Mouse (Mus musculus) spleen, adult 18-20 months (tissue): Measurements from ENCODE around the gene Hspa2.

Experiments
- DNase-seq, 2 experiments: peaks; one replicate each; pipeline ENCODE4 v3.0.0; 2022; ENCODE audit warnings: mixed read lengths in 2 of 2

Gene Hspa2

DNA sequence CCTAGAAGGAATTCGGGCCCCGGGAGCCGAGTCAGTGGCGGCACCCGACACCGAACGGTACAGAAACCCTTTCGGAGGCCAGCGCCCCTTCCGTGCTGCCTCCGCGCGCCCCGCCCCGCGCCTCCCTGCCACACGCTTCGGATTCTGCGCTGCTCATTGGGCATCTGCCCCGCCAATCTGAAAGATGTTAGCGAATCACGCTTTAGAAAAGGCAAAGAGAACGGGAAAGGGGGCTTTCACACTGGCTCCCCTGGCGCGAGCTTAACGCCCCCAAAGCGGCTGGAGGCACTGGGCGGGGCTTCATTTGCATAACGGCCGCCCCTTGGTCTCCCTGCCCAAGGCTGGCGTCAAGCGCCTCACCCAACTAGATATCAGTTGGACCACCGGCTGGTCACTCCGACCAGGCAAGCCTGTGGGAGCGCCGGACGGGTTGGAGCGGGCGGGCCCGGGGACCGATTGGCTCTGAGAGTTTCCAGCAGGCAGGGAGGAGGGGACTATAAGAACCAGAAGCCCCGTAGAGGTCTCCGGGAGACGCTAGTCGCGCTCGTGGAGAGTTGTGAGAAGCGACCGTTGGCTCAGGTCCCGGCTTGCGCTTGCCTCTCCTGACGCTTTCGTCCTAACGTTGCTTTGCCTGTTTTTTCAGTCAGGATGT lies at the start of gene Hspa2:
Gene Hspa2 (plus strand): TSS at position 291 of the 652 bp plus-strand sequence.
- DNase-seq = peak; percentile 98 to 99

DNA sequence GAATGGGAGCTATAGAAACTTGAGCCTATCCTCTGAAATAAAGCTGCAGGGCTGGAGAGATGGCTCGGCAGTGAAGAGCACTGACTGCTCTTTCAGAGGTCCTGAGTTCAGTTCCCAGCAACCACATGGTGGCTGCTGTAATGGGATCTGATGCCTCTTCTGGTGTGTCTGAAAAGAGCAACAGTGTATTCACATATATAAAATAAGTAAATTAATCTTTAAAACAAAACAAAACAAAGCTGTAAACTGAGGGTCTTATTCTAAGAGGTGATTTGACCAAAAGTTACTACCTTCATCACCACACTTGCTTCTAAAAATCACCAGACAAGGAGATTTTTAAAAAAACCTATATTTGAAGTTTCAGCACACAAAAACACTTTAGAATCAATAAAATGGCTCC lies 43.1 kb upstream of the Hspa2 start:
- no peak for DNase-seq

DNA sequence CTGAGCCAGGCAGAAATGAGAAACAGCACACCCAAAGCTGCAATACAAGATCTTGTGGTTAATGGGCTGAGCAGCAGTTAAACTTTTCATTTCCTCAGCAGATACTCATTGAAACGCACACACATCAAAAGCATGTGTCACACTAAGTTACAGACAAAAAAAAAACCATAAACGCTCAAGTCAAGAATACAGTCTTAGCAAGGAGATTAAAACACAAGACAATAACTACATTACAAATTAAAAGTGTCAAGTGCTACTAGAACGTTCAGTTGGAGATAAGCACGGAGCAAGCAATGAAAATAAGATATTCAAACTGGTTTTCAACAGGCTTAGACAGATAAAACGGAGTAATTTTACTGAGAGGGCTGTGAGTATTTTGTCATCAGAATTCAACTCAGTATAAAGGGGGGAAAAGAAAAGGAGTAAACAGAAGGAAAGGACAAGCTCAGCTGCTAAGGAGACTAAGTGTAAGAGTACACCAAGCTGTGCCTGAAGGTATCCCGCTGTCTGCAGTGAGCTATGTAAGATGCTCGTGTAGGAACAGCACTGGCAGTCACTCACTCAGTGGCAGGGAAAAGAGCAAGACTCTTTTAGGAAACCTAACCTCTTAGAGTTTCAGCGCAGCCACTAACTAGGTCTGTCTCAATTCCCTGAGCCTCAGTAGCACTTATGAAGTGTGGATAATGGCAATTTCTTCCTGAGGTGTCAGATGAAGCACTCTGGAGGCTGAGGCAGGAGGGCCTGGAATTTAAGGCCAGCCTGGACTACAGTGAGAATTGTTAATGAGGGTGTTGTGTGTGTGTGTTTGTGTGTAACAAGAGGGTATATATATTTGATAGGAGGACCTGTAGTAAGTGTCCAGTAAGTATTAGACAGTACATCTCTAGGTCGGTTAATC lies 42.3 kb upstream of the Hspa2 start:
- DNase-seq = no peak

DNA sequence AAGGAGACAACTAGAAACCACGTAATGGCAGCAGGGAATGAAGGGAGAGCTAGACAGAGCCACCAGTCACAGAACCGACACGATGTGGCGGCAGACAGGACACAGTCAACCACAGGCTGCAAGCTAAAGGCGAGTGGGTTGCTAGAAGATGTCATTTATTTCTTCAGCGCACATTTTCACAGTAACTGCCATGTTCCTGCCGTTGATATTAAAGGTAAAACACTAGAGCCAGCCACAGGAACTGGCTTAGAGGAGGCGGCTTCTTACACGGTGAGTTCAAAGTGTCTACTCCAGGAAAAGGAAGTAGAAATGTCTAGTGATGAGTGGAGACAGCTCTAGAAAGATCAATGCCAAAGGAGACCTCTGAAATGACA lies 41.7 kb upstream of the Hspa2 start:
- no peak for DNase-seq

DNA sequence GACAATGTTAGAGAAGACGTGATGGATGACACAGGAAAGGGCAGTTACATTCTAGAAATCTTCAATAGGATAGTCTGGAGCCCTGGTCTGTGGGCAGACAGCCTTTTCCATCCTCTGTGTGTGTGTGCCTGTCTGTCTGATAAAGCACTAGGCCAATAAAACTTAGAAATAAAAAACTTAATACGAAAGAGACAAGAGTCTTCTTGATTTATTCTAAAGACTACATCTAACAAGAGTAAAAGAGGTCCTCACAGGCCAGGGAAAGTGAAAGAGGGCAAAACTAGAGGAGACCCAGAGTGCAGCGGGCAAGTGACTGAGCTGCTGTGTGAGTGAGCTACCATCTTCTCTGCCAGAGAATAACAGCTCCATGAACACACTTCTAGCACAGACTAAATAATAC lies 37.7 kb upstream of the Hspa2 start:
- DNase-seq = no peak

DNA sequence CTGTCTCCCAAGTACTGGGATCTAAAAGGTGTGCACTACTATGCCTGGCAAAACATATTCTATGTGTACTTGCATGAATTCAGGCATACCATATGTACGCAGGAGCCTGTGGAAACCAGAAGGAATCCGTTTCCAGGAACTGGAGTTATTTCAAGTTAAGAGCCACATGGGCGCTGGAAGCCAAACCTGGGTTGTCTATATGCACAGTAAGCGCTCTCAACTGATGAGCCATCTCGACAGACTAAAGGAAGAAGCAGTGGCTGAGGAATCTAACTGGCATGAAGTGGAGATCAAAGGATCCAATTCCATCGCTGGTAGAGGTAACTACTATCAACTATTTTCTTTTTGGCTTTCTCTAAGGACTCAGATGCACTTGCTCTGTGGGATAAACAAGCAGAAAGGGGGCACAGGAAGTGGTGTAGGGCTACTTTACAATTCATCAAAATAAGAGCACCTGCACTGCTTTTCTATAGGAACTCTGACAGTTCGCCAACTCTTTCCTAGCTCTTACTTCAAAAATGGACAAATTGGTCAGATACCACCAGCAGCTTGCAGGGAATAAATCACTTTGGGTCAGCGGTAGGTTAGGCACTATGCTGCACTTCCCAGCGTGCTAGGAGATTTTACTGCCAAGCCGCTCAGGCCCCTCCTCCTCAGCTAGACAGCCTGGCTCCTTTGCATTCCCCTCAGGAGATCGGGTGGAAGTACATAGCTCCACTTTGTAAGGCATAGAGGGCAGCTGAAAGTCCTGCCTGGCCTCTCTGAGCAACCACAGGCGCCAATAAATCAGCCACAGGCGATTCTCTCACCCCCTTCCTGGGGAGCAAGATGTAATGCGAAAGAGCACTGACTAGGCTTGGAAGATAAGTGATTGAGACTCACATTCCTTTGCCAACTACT lies 36.6 kb upstream of the Hspa2 start:
- no peak for DNase-seq

DNA sequence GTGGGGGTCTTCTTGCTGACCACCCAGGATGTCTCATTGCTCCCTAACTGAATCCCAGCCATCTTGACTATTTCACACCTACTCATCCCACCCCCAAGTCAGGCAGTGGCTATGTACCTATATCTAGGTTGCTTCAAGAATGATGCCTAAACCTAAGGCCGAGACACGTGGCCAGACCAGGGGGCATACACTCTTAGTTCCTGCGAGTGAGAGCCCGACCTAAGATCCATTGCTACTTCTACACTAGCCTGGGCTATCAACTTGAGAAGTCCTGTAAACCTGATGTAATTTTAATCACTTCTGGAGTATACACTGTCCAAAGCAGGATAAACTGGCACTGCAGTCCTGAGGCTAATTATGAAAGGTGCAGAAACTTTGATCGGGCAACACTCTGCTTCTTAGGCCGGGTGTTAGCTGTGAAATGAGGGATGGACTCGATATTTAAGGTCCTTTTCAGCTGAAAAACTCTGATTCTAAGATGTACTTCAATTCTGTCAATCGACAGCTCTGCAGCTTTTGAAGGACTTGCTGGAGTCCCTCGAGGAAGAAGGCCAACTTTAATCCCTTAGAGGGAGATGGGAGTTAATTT lies 35.7 kb upstream of the Hspa2 start:
- DNase-seq = no peak

DNA sequence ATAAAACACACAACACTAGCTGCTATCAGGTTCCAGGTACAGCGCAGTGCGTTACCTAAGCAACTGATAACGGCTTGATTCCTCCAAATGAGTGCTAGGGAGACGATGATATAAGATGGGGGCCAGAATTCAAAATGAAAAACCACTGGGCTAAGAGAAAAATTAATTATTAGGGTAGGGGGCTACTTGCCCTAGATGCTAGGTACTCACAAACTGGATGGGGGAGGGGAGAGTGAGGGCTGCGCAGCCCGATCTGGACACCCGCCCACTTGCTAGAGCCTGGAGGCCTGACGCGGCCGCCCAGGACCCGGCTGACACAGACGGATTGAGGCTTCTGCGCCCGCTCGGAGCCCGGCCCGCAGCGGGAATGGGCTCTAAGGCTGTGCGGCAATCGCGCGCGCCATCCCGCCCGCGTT lies 35.2 kb upstream of the Hspa2 start:
- DNase-seq = no peak

DNA sequence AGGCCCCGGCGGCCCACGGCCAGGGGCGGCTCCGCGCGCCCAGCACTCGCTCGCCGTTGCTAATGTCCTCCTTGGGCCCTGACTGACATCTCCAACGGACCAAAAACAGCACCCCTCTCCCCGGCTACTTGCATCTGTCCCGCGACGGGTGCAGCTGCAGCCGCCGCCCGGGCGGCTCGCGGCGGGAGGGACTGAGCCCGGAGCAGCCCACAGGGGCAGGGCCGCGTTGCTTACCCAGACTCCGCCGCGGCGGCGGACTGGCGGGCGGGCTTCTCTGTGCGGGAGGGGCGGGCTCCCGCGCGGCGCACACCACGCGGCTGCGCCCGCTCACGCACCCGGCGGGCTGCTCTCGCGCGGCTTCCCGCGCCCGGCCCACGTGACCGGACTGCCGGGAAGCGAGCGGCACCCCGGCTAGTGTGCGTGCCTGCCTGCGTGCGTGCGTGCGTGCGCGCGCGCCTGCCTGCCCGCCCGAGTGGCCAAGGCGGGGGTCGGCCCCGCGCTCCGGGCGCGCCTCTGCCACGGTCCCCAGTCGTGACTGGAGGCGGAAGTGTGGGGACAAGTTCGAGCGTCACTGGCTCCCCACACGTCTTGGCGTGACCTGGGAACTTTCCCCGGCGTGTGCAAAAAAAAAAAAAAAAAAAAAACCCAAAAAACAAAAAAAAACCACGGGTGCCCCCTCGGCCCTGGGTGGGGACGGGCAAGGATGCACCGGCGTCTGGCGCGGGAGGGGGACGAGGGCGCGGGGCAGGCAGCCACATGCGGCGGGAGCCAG lies 34.6 kb upstream of the Hspa2 start, which contains the start of gene Zbtb25:
Gene Zbtb25 (minus strand): TSS at position 397 of the 772 bp plus-strand sequence.
- DNase-seq = peak; percentile 69 to 77

DNA sequence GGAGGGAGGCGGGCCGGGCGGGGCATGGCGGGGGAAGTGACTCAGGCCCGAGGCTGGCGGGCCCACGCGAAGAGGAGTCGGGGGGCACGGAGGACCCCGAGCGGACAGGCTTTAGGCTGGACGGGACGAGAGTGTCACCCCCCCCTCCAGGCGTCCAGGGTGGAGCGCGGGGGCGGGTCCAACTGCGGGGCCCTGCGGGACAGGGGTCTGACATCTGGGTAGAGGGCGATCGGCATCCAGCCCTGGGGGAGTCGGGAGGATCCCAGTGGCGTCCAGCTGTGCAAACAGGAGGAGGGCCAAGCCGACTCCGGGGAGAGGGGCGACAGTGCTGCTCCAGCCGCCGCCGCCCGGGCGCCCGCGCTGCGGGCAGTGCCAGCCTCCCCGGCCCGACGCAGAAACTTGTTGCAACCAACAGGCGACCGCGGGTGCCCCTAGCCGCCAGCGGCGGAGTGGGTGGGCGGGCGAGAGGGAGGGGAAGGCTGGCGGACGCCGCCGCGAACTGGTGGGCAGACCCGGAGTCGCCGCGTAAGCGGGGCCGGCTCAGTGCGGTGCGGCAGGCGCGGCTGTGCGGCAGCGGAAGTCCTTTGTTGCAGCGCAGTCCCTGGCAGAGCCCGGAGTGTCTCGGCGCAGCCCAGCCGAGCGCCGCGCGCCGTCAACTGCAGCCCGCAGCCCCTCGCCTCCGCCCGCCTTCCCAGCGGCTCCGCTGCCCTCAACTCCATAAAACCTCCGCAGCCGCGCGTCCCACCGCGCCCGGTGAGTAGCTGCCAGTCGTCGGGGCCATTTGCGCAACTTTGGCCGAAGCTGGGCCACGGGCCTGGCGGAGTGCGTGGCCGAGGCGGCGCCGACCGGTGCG lies 33.8 kb upstream of the Hspa2 start, which contains the start of gene Zbtb1:
Gene Zbtb1 (plus strand): TSS at position 289 of the 853 bp plus-strand sequence.
- DNase-seq = peak; percentile 82 to 83

DNA sequence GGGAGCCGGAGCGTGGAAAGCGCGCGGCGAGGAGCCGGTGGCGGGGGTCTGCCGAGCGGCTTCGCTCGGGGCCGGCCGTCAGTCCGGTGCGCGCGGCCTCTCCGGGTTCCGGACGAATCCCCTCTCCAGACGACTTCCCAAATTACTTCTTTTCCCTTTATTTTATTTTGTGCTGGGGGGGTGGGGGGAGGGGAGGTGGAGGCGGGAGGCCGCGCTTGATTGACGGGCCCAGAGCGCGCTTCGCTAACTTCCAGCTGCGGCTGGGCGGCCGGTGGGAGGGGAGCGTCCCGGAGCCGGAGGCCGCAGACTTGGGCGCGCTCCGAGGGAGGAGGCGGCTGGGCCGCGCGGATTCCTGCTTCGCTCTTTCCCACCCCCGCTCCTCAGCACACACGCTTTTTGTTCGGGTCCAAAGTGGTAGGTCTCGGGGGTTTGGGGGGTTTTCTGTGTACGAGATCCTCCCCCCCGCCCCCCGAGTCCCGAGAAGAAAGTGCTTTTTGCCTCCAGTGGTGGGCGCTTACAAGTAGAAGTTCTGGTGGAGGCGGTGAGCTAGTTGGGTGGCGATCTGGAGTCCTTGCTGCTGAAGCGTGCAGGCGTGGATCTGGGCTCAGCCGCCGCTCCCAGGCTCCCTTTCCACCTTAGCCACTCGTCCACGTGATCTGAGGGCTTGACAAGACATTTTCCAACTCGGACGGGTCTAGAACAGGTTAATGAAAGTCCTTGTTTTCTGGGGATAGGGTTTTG lies 33.0 kb upstream of the Hspa2 start:
- DNase-seq = peak; percentile 71 to 77

DNA sequence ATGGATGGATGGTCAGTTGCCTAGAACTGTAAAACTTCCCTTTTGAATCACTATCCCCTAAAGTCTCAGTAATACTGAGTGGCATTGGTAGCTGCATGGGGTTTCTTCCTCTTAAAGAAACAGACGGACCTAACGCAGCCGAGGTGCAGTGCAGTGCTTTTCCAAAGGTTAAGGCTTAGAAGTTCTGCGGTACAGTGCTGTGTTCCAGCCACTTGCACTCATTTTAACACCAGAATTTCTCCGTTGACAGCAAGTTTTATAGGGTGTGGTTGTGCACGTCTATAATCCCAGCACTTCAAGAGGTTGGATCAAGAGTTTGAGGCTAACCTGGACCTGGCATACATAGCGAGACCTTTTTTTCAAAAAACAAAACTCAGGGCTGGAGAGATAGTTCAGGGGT lies 31.9 kb upstream of the Hspa2 start:
- no peak for DNase-seq

DNA sequence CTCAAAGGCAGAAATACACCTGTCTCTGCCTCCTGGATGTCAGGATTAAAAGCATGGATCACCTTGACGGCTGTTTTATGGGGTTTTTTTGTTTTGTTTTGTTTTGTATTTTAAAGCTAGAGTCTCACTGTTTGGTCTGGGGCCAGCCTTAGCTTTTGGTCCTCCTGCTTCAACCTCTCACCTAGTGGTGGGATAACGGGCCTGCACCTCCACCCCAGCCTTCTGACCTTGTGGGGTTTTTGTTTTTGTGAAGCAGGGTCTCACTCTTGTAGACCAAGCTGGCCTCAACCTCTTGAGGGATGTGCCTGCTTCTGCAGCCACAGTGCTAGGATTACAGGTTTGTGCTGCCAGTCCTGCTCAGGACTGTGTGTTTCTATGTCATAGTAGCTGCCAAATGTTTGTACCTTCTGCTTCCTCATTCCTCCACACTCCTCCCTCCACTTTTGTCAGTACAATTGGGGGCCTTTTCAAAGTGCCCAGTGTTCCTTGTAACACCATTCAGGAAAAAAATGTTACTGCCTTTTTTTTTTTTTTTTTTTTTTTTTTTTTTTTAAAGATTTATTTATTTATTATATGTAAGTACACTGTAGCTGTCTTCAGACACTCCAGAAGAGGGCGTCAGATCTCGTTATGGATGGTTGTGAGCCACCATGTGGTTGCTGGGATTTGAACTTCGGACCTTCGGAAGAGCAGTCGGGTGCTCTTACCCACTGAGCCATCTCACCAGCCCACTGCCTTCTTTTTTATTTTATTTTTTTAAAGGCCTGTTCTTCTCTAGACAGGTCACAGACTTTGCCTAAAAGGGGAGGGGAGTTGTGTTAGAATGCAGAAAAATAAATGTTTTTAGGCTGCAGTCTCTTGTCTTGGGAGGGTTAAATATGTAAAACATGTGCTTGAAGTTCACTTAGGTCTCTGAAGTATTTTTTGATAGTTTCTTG lies 30.8 kb upstream of the Hspa2 start:
- no peak for DNase-seq

DNA sequence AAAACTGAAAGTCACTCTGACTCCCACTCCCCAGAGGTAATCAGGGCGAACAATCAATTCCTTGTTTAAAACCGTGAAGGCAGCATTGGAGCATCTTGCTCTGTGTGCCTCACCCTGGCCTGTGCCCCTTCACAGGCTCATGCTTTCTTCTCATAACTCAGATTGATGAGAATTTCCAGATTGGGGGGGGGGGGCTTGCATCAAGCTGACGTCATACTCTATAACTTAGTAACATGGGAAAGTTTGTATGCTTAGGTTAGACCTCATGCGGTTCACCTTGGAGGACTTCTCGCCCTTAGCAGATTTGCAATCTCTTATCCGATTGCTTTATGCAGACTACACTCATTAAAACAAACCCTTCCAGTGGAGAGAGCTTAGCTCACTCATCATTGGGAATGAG lies 30.0 kb upstream of the Hspa2 start:
- DNase-seq = no peak

DNA sequence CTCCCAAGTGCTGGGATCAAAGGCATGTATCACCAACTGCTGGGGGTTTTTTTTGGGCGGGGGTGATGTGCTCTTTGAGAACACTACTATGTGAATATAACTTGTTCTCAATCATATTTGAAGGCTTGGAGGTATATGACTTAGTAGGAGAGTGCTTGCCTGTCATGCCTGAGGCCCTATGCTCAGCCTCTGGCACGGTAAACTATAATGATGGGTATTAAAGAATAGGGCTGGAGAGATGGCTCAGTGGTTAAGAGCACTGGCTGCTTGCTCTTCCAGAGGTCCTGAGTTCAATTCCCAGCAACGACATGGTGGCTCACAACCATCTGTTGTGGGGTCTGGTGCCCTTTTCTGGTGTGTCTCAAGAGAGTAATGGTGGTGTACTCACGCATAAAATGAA lies 29.1 kb upstream of the Hspa2 start:
- no peak for DNase-seq

DNA sequence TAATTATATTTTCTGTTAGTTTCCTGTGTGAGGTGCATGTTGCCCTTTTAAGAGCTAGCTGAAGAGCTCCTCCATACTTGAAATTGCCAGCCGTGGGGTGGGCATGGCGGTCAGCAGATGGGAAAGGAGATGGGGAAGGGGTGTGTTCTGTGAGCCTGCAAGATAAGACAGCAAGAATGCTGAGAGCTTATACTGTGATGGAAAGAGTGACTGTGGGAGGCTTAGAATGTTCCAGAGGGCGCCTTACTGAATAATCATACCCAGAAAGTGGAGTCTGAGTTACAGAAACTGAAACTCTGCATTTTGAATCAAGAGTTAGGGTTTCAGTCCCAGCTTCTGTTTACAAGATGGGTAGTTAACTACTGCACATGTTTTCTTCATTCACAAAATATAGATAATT lies 28.5 kb upstream of the Hspa2 start:
- no peak for DNase-seq

DNA sequence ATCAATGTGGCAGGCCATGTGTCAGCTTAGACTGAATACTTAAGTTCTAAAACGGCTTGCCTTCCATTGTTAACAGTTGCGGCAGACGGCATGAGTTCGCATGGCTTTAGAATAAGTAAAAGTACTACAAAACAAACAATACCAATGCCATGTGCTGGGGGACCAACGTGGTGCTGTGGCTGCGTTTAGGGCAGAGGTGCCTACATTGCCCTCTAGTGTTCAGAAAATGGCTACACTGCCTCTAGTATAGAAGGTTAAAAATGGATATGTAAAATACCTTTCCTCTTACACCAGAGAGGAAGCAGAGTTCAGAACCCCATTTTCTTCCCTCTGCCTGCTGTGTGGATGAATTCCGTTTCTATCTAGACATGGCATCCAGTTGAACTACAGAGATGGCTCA lies 27.3 kb upstream of the Hspa2 start:
- DNase-seq = peak in 1 of 2 experiments; percentile 42

DNA sequence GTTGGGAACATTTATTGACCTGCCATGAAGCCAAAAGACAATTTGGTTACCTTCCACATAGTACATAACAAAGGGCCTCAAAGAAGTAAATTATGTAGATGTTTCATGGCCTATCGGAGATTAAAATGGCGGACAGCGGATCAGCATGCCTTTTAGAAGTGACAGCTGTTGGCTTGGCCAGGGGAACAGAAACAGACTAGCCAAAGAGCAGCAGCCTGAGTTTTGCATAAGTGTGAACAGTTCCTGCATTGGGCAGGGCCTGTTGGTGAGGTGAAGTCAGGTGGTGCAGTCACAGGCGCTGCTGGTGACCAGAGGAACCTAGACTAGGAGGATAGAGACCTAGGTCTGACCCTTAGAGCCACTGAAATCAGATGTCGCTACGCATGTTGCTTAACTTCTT lies 26.9 kb upstream of the Hspa2 start:
- no peak for DNase-seq

DNA sequence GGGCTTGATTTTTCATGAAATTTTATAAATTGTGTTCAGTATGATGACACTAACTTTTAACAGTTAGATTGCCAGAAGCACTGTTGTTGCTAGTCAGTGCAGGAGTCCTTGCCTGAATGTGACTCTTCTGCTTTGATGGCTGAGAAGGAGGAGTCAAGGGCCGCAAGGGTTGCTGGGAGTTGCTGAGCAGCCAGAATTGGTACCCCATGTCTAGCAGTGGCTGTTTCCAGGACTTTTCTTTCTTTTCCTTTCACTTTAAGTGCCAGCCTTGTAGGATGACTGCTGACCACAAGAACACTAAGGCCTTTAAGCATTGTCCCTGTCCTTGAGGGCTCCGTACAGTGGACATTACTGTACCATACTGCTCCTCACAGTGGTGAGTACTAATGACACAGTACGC lies 26.2 kb upstream of the Hspa2 start:
- DNase-seq = no peak
